Mouse (Mus musculus) C2C12 (cell line): ENCODE data around the gene Tdrkh.

Source experiments
- CEBPB ChIP-seq: IDR thresholded peaks from one replicate; pipeline ENCODE4 v1.6.1; 2011; ENCODE audit warnings: low read depth, mild to moderate bottlenecking, control low read depth, moderate library complexity
- CTCF ChIP-seq: IDR thresholded peaks from one replicate; pipeline ENCODE4 v1.5.1; 2011; ENCODE audit not compliant: control insufficient read depth, insufficient read depth, insufficient read length
- FOSL1 ChIP-seq: IDR thresholded peaks from one replicate; pipeline ENCODE4 v1.8.0; 2011; ENCODE audit warnings: mild to moderate bottlenecking, low read length; ENCODE audit not compliant: poor library complexity, insufficient read depth, severe bottlenecking
- MAX ChIP-seq: IDR thresholded peaks from one replicate; pipeline ENCODE4 v1.6.1; 2011; ENCODE audit warnings: mild to moderate bottlenecking, control low read depth
- USF1 ChIP-seq: IDR thresholded peaks from one replicate; pipeline ENCODE4 v1.6.1; 2011; ENCODE audit warnings: low read depth, mild to moderate bottlenecking, control low read depth, moderate library complexity

DNA sequence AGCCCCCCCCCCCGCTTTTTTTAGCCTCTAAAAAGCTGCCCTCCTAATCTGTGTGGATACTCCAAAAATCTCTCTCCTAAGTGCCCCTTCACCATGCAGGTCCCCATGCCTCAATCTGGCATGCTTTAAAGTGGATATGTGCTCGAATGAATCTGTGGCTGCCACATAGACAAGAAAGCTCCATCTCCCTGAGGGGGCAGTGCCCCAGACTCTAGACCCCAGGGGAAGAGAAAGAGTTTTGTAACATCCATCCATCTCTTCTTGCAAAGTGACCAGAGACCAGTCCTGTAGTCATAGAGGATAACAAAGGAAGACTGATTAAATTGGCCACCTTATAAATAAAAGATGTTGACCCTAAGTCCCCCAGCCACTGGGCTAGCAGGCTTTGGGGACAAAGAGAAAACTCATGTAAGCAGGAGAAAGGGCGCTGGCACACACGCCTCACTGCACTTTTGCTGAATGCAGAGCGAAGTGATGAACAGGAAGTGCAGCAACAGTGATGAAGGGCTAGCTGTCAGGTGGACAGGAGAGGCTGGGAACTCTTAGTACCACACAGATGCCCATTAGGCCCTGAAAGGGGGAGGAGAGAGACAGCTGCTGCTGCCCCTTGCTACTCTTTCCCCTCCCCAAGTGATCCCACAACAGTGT, 13.3 kb upstream of the Tdrkh start:
- no peak for TF ChIP-seq CTCF
- no peak for TF ChIP-seq CEBPB
- TF ChIP-seq USF1, result no peak
- no peak for TF ChIP-seq FOSL1
- no peak for TF ChIP-seq MAX
